Mouse (Mus musculus) stomach, embryonic 14.5 days (tissue): Measurements from ENCODE around the gene Fam122c. TPM values are rescaled to one million over a fixed set of nuclear protein-coding genes. Genes with fewer than 3 reads are reported as not detected.

ENCODE experiments used
- ATAC-seq: fragments of 200-750 bp; cut with Nextera tagmentation; 2 replicates; pipeline ENCODE4 v1.8.0; 2017; ENCODE audit warnings: low read depth, moderate TSS enrichment; ENCODE audit not compliant: insufficient number of reproducible peaks, insufficient read depth, low FRiP score
- H3K27ac ChIP-seq: fragments of 300-500 bp; sonication (generic); 2 replicates; pipeline ENCODE4 v1.5.1; 2014; ENCODE audit warnings: mild to moderate bottlenecking, low read length, moderate library complexity, mixed read lengths
- H3K27me3 ChIP-seq: fragments of 300-500 bp; sonication (generic); 2 replicates; pipeline ENCODE4 v1.6.1; 2014; ENCODE audit warnings: low read length, control low read depth, mixed read lengths; ENCODE audit not compliant: control insufficient read depth, insufficient read depth
- H3K36me3 ChIP-seq: fragments of 300-500 bp; sonication (generic); 2 replicates; pipeline ENCODE4 v1.6.1; 2014; ENCODE audit warnings: mild to moderate bottlenecking, control low read depth, low read length, moderate library complexity, mixed read lengths; ENCODE audit not compliant: control insufficient read depth, insufficient read depth
- H3K4me1 ChIP-seq: fragments of 300-500 bp; sonication (generic); 2 replicates; pipeline ENCODE4 v1.6.1; 2014; ENCODE audit warnings: low read length, control low read depth, mixed read lengths; ENCODE audit not compliant: control insufficient read depth, insufficient read depth
- H3K4me2 ChIP-seq: fragments of 300-500 bp; sonication (generic); replicated peaks from 2 replicates; pipeline ENCODE4 v1.6.1; 2014; ENCODE audit warnings: low read depth, low read length, control low read depth
- H3K4me3 ChIP-seq: fragments of 300-500 bp; sonication (generic); 2 replicates; pipeline ENCODE4 v1.5.1; 2014; ENCODE audit warnings: low read depth, low read length, control low read depth
- H3K9ac ChIP-seq: fragments of 300-500 bp; sonication (generic); replicated peaks from 2 replicates; pipeline ENCODE4 v1.6.1; 2014; ENCODE audit warnings: low read depth, mild to moderate bottlenecking, control low read depth, low read length, moderate library complexity, mixed read lengths
- H3K9me3 ChIP-seq: fragments of 300-500 bp; sonication (generic); 2 replicates; pipeline ENCODE4 v1.6.1; 2016; ENCODE audit warnings: low read depth, low read length, control low read depth; ENCODE audit not compliant: control insufficient read depth
- WGBS: fragments of 180-500 bp; shearing (Covaris S2); extraction: QIAGEN DNeasy Blood & Tissue Kit; methylation state at CpG from one replicate; pipeline ENCODE4 v1.1.7; 2014; 5-methylcytosine and 5-hydroxymethylcytosine counted together
- polyA plus RNA-seq: library from polyadenylated mRNA; unstranded; fragments of >200 nt; fragmentation: Nextera tagmentation; extraction: Ambion mirVana; gene quantifications from 2 replicates; pipeline ENCODE4 v1.2.1, GENCODE M21; 2014

Fam122c gene
- not detected in 2 replicates for polyA plus RNA-seq

DNA sequence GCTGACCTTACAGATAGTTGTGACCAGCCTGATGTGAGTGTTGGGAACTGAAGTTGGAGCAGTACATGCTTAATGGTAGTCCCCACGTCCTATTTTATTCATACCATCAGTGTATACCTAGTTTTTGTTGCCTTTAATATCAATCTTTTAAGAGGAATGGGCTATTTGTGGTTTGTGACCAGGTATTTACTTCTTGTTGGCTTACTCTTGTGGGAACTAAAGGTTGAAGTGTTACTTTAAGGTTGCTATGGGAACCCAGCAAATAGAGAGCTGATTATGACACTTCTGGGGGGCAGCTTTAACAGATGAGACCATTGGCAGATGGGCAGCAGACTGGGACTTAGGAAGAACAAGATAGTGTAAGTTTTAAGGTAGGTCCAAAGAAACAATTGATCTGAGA lies at the start of gene Fam122c:
Fam122c (plus strand) TSS at position 301 of the 400 bp plus-strand sequence.
- no peak for ATAC-seq

DNA sequence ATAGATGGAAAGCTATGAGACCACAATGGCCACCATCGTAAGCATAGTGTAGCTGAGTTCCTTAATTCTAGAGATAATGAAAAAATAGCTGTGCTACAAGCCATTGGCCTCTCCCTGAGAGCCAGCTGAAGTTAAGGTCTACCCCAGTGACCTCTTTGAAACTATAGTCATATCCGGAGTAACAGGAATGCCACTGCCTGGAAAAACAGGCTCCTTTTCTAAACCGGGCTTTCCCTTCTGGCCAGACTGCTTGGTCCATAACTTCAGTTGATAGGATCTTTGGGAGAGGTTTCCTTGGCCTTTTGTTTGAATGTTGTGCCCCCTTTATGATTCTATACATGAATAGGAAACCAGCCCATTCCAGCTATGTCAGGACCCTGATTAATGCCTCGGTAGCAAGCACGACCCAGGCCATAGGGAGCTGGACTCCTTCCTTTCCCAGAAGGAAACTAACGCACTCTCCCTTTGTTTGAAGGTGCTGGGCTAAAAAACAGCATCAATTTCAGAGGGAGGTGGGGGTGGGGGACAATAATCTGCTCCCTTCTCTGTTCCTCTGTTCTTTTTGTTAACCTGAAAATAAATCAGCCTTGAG lies 48.8 kb upstream of the Fam122c start:
- ATAC-seq: no peak
- H3K36me3 ChIP-seq: no peaks in the 10 kb centered on the region
- no peaks in the 10 kb centered on the region for H3K27me3 ChIP-seq
- no peak overlapping the region for H3K9ac ChIP-seq
- no peaks in the 10 kb centered on the region for H3K9me3 ChIP-seq
- no peak overlapping the region for H3K4me2 ChIP-seq
- no peaks in the 10 kb centered on the region for H3K4me1 ChIP-seq
- H3K4me3 ChIP-seq: no peak overlapping the region
- no peak overlapping the region for H3K27ac ChIP-seq
- 57% methylated on average over 6 of the region's 6 CpGs for WGBS

More for the DNA sequence above, at the start of gene Fam122c:
- H3K27me3 ChIP-seq: no peaks in the 10 kb centered on the region
- H3K36me3 ChIP-seq: no peaks in the 10 kb centered on the region
- H3K4me2 ChIP-seq: no peak within 1 kb of the TSS
- no peaks in the 10 kb centered on the region for H3K4me1 ChIP-seq
- H3K4me3 ChIP-seq: no peak within 1 kb of the TSS
- H3K9me3 ChIP-seq: no peaks in the 10 kb centered on the region
- 50% methylated on average over 1 of the region's 1 CpGs for WGBS
- no peak within 1 kb of the TSS for H3K9ac ChIP-seq
- H3K27ac ChIP-seq: no peak within 1 kb of the TSS

GRCm38 (mm10) chrX:53231965-53232364 lies 41.3 kb upstream of the Fam122c start:
- Histone ChIP-seq H3K4me1 (no peaks in the 10 kb centered on the region), H3K27me3 (no peaks in the 10 kb centered on the region), H3K9ac (no peak overlapping the region; the same call in 1 of the 2 replicates), H3K9me3 (no peaks in the 10 kb centered on the region), H3K4me2 (peak overlapping the region; percentile 48), H3K36me3 (no peaks in the 10 kb centered on the region), H3K27ac (peak overlapping the region; percentile 44; the same call in 1 of the 2 replicates), H3K4me3 (peak overlapping the region; percentile 12; the same call in 1 of the 2 replicates)
- no peak for ATAC-seq
- WGBS: 37% methylated on average over 13 of the region's 13 CpGs

DNA sequence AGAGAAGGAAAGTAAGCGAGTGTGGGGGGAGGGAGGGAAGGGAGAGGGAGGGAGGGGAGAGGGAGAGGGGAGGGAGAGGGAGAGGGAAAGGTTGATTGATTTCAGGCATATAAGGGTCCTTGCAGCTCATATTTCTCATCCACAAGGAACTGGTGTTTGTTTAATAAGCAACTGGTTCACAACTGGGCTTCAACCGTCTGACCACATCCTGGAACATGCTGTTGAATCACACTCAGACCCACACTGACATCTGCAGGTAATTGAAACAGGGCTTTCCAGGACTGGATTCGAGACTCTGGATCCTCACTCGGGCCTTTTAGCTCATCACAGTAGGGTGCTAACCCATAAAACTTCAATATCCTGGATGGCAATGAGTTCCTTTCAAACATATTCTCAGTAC lies 39.5 kb upstream of the Fam122c start:
- no peak for ATAC-seq
- no peaks in the 10 kb centered on the region for H3K4me1 ChIP-seq
- H3K27me3 ChIP-seq: no peaks in the 10 kb centered on the region
- H3K4me3 ChIP-seq: no peak overlapping the region
- no peaks in the 10 kb centered on the region for H3K9me3 ChIP-seq
- H3K9ac ChIP-seq: no peak overlapping the region
- H3K27ac ChIP-seq: no peak overlapping the region
- no peak overlapping the region for H3K4me2 ChIP-seq
- WGBS: 26% methylated on average over 4 of the region's 4 CpGs
- H3K36me3 ChIP-seq: no peaks in the 10 kb centered on the region

DNA sequence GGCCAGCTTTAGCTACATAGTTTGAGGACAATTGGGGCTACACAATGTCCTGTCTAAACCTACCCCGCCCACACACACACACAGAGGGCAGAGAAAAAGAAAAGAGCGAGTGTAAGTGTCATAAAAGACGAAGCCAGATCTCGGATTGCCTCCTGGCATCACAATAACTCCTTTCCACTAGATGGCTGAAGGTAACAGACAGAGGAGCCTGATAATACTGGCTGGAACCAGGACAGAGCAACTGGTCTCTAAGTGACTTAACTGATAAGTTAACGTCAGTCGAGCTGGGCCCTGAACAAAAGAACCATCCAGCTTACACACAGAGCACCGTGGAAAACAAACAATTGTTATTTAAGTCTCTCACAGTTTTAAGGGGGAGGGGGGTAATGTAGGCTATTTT lies 36.8 kb upstream of the Fam122c start:
- Histone ChIP-seq H3K36me3 (no peaks in the 10 kb centered on the region), H3K4me1 (no peaks in the 10 kb centered on the region), H3K4me3 (no peak overlapping the region), H3K9me3 (no peaks in the 10 kb centered on the region), H3K27me3 (no peaks in the 10 kb centered on the region), H3K4me2 (no peak overlapping the region), H3K27ac (no peak overlapping the region), H3K9ac (no peak overlapping the region)
- WGBS: 50% methylated on average over 7 of the region's 7 CpGs
- ATAC-seq: no peak

- WGBS: 11% methylated on average over 2 of the region's 2 CpGs
- H3K4me1 ChIP-seq: no peaks in the 10 kb centered on the region
- H3K4me3 ChIP-seq: no peak overlapping the region
- no peak for ATAC-seq
- H3K9me3 ChIP-seq: no peaks in the 10 kb centered on the region
- no peaks in the 10 kb centered on the region for H3K36me3 ChIP-seq
- H3K27ac ChIP-seq: no peak overlapping the region
- no peak overlapping the region for H3K9ac ChIP-seq
- H3K27me3 ChIP-seq: no peaks in the 10 kb centered on the region
- H3K4me2 ChIP-seq: no peak overlapping the region
These were observed 35.3 kb upstream of the Fam122c start for GRCm38 (mm10) chrX:53237971-53238370.

DNA sequence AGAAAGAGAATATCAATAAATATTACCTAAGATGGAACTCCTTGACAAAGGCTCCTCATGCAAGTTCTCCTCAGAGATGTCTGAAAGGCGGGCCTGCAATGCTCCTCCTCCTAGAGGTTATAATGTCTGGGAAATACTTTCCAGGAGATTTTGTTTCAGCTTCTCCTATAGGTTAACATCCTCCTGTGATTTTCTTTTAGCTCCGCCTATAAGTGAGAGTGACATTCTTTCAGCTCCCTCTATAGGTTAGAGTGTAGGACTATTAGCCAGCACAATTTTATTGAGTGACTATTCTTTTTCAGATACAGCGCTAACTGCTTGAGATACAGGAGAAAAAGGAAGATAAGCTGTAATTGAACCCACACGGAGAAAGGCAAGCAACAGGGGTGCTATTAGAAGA lies 33.2 kb upstream of the Fam122c start, which contains the start of gene Plac1:
Plac1 (minus strand) TSS at position 101 of the 400 bp plus-strand sequence.
- ATAC-seq: no peak
- 74% methylated on average over 4 of the region's 4 CpGs for WGBS
- Histone ChIP-seq H3K27ac (no peak within 1 kb of the TSS), H3K9me3 (no peaks in the 10 kb centered on the region), H3K9ac (no peak within 1 kb of the TSS), H3K4me3 (no peak within 1 kb of the TSS), H3K27me3 (no peaks in the 10 kb centered on the region), H3K36me3 (no peaks in the 10 kb centered on the region), H3K4me2 (no peak within 1 kb of the TSS), H3K4me1 (no peaks in the 10 kb centered on the region)

DNA sequence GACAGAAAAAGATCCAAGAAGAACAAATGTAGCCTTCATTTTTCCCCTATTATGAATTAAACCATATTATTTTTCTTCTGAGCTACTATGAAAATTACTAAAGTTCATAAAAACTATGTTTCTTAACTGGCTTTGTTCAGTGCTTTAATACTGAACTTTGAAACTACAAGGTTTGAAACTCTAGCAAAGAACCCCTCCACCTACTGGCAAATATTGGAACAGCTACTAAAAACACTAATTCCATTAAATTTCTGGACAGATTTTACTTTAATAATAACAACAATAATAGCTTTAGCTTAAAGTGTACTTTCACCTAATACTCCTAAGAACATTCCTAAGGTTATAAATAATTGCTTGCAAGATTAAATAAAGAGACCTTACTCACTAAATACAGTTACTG lies 18.0 kb upstream of the Fam122c start:
- ATAC-seq: no peak
- no peaks in the 10 kb centered on the region for H3K4me1 ChIP-seq
- no peaks in the 10 kb centered on the region for H3K9me3 ChIP-seq

GRCm38 (mm10) chrX:53266186-53266585 lies 7.0 kb upstream of the Fam122c start:
- Histone ChIP-seq H3K4me3 (no peak overlapping the region), H3K9ac (no peak overlapping the region), H3K27me3 (no peaks in the 10 kb centered on the region), H3K4me2 (no peak overlapping the region), H3K4me1 (no peaks in the 10 kb centered on the region), H3K36me3 (no peaks in the 10 kb centered on the region), H3K27ac (no peak overlapping the region), H3K9me3 (no peaks in the 10 kb centered on the region)
- WGBS: 58% methylated on average over 9 of the region's 9 CpGs
- ATAC-seq: no peak

More for the DNA sequence above, 18.0 kb upstream of the Fam122c start:
- no peaks in the 10 kb centered on the region for H3K27me3 ChIP-seq
- H3K36me3 ChIP-seq: no peaks in the 10 kb centered on the region
- H3K4me3 ChIP-seq: no peak overlapping the region
- H3K9ac ChIP-seq: no peak overlapping the region
- no peak overlapping the region for H3K4me2 ChIP-seq
- H3K27ac ChIP-seq: no peak overlapping the region
